Mouse (Mus musculus) cerebellum, adult 9-11 months (tissue): ENCODE results near the gene Sox30.
A peak's percentile ranks its signal among the peaks of the same experiment; 100 is the strongest.

Experiments
- DNase-seq: peaks from one replicate; pipeline ENCODE4 v3.0.0; 2022

Gene Sox30

GRCm38 (mm10) chr11:45979946-45980892 is at the start of gene Sox30:
Gene Sox30, plus strand, starts transcription at chr11:45980310.
- no peak for DNase-seq

GRCm38 (mm10) chr11:45932771-45933170 is 47.3 kb upstream of the Sox30 start:
- no peak for DNase-seq

GRCm38 (mm10) chr11:45937478-45937877 is 42.6 kb upstream of the Sox30 start:
- DNase-seq: no peak

- DNase-seq: no peak
Observed at GRCm38 (mm10) chr11:45938917-45939316, 41.2 kb upstream of the Sox30 start.

GRCm38 (mm10) chr11:45942281-45942680 is 37.8 kb upstream of the Sox30 start:
- no peak for DNase-seq

GRCm38 (mm10) chr11:45943108-45943705 is 36.9 kb upstream of the Sox30 start:
- DNase-seq: peak; percentile 39

- peak; percentile 58 for DNase-seq
Observed at GRCm38 (mm10) chr11:45943891-45944642, 36.0 kb upstream of the Sox30 start.

- DNase-seq: peak; percentile 94
Observed at GRCm38 (mm10) chr11:45944643-45945156, 35.4 kb upstream of the Sox30 start, which contains the start of gene Lsm11. Gene Lsm11, minus strand, starts transcription at chr11:45944935.

- no peak for DNase-seq
Observed at GRCm38 (mm10) chr11:45946796-45947195, 33.3 kb upstream of the Sox30 start.

GRCm38 (mm10) chr11:45947491-45947890 is 32.6 kb upstream of the Sox30 start:
- DNase-seq: no peak

- peak; percentile 89 for DNase-seq
Observed at GRCm38 (mm10) chr11:45955127-45955627, 24.9 kb upstream of the Sox30 start, which contains the start of gene Thg1l. Gene Thg1l, minus strand, starts transcription at chr11:45955494.

GRCm38 (mm10) chr11:45959598-45959997 is 20.5 kb upstream of the Sox30 start:
- no peak for DNase-seq

- DNase-seq: no peak
Observed at GRCm38 (mm10) chr11:45960003-45960402, 20.1 kb upstream of the Sox30 start.

GRCm38 (mm10) chr11:45966896-45967295 is 13.2 kb upstream of the Sox30 start:
- no peak for DNase-seq

- DNase-seq: no peak
Observed at GRCm38 (mm10) chr11:45968466-45968865, 11.6 kb upstream of the Sox30 start.

- DNase-seq: no peak
Observed at GRCm38 (mm10) chr11:45973635-45974034, 6.5 kb upstream of the Sox30 start.

- no peak for DNase-seq
Observed at GRCm38 (mm10) chr11:45974466-45974865, 5.6 kb upstream of the Sox30 start.

GRCm38 (mm10) chr11:45976061-45976460 is 4.0 kb upstream of the Sox30 start:
- DNase-seq: no peak

GRCm38 (mm10) chr11:45980893-45981253 is 763 bp downstream of the Sox30 start:
- DNase-seq: no peak

- DNase-seq: no peak
Observed at GRCm38 (mm10) chr11:45991604-45992003, 11.5 kb downstream of the Sox30 start.

GRCm38 (mm10) chr11:45992087-45992486 is 12.0 kb downstream of the Sox30 start:
- DNase-seq: no peak

GRCm38 (mm10) chr11:46016061-46016460 is 36.0 kb downstream of the Sox30 start:
- peak; percentile 28 for DNase-seq

GRCm38 (mm10) chr11:46020246-46020645 is 40.1 kb downstream of the Sox30 start:
- DNase-seq: no peak
